ENCODE assay signal across 8 mouse cellular contexts in genomic region chr10:88146707-88147477, GRCm38 (mm10). TPM values are rescaled to one million over a fixed set of nuclear protein-coding genes. Genes with fewer than 3 reads are reported as not detected.
DNase-seq lines count a peak whose midpoint lies in the region; ATAC-seq lines count a peak whose summit lies in the region.

Gene Parpbp, minus strand, starts transcription at chr10:88146941.
Gene Nup37, plus strand, starts transcription at chr10:88146992.

- DNase-seq in adipocyte (ENCODE audit: low spot score) = peak; percentile 79
- peak; percentile 95 for DNase-seq in embryo, embryonic 10 days (ENCODE audit: low spot score)
- peak; percentile 85 for DNase-seq in gastrocnemius, postnatal 14 days
- peak; percentile 78 to 91 for DNase-seq in left cerebral cortex, postnatal 10 days (ENCODE audit: extremely low spot score in 1 of 2, low spot score in 2 of 2)
- peak; percentile 87 for DNase-seq in right cerebral cortex, postnatal 25 days
- peak; percentile 91 for DNase-seq in yolk sac, embryonic 10.5 days (ENCODE audit: low spot score)

- peak; percentile 99 for ATAC-seq in inflammation-experienced regulatory T-cells, adult 6 months
- peak; percentile 99 for ATAC-seq in megakaryocyte-erythroid progenitor cell, adult 5-6 weeks (replicated peaks; ENCODE audit: low FRiP score, low TSS enrichment, poor library complexity, severe bottlenecking)

- intact Hi-C loops in gastrocnemius, postnatal 14 days (cut with DNase I; ENCODE audit: low total_unique reads) = no loop called here
- intact Hi-C loops in left cerebral cortex, postnatal 10 days (cut with DNase I) = no loop called here

RNA-seq across cellular contexts. Expression of gene Parpbp, which starts in this region (rescaled TPM):
- total RNA-seq in gastrocnemius, postnatal 14 days (2021) = under 1 TPM; 0.74 to 0.91 TPM
- polyA plus RNA-seq in inflammation-experienced regulatory T-cells, adult 6 months (2017; shearing (Covaris generic)) = 10 to 100 TPM in 1 of 3 experiments, 1 to 10 TPM in 2; 1.2 to 20.6 (median 1.6) TPM
- 1 to 10 TPM; 2.8 to 2.9 TPM for total RNA-seq in left cerebral cortex, postnatal 10 days (2021)
- total RNA-seq in megakaryocyte-erythroid progenitor cell, adult 5-6 weeks (2014; fragmentation: Nextera tagmentation) = 12.6 and 22.4 TPM in 2 replicates
- total RNA-seq in megakaryocyte-erythroid progenitor cell, adult 5-6 weeks (2017) = 15.8 and 28.6 TPM in 2 replicates

RNA-seq across cellular contexts. Expression of gene Nup37, which starts in this region (rescaled TPM):
- 1 to 10 TPM; 4.5 to 5.4 TPM for total RNA-seq in gastrocnemius, postnatal 14 days (2021)
- polyA plus RNA-seq in inflammation-experienced regulatory T-cells, adult 6 months (2017; shearing (Covaris generic)) = 10 to 100 TPM; 34.8 to 67.8 (median 41.4) TPM
- total RNA-seq in left cerebral cortex, postnatal 10 days (2021) = 1 to 10 TPM; 7.3 to 7.4 TPM
- total RNA-seq in megakaryocyte-erythroid progenitor cell, adult 5-6 weeks (2014; fragmentation: Nextera tagmentation) = 39.6 and 50.6 TPM in 2 replicates
- total RNA-seq in megakaryocyte-erythroid progenitor cell, adult 5-6 weeks (2017) = 67.1 and 72.9 TPM in 2 replicates

Comparison
In these comparisons a context has a peak if more than half of its experiments do, and no peak if none do; other contexts are left out.
1. Peak in every context shown above with its lines: DNase-seq and ATAC-seq.
2. RNA of gene Nup37 (total RNA-seq): 39.6 to 72.9 TPM in megakaryocyte-erythroid progenitor cell, adult 5-6 weeks; 7.3 to 7.4 TPM in left cerebral cortex, postnatal 10 days and 4.5 to 5.4 TPM in gastrocnemius, postnatal 14 days; every median in the first group is over 4 times any median in the second.